Mouse (Mus musculus) neural tube, embryonic 11.5 days (tissue): ENCODE measurements around the gene Lmf1. TPM values are rescaled to one million over a fixed set of nuclear protein-coding genes. Genes with fewer than 3 reads are reported as not detected.

Experiments used
- ATAC-seq: fragments of 200-750 bp; cut with Nextera tagmentation; 2 replicates; pipeline ENCODE4 v1.8.0; 2017; ENCODE audit warnings: moderate number of reproducible peaks, mild to moderate bottlenecking, moderate TSS enrichment, moderate library complexity; ENCODE audit not compliant: insufficient read depth, low FRiP score, low TSS enrichment
- DNase-seq: peaks from one replicate; pipeline ENCODE4 v3.0.0-alpha.2; 2015; ENCODE audit warnings: low spot score
- H3K27ac ChIP-seq: fragments of 300-500 bp; sonication (generic); 2 replicates; pipeline ENCODE4 v1.5.1; 2014; ENCODE audit warnings: low read depth, mild to moderate bottlenecking, low read length
- H3K27me3 ChIP-seq: fragments of 300-500 bp; sonication (generic); 2 replicates; pipeline ENCODE4 v1.6.1; 2014; ENCODE audit warnings: mild to moderate bottlenecking, low read length, mixed read lengths; ENCODE audit not compliant: control insufficient read depth, insufficient read depth
- H3K36me3 ChIP-seq: fragments of 300-500 bp; sonication (generic); 2 replicates; pipeline ENCODE4 v1.6.1; 2014; ENCODE audit warnings: mild to moderate bottlenecking, low read length, moderate library complexity, mixed read lengths; ENCODE audit not compliant: control insufficient read depth, insufficient read depth
- H3K4me1 ChIP-seq: fragments of 300-500 bp; sonication (generic); 2 replicates; pipeline ENCODE4 v1.6.1; 2014; ENCODE audit warnings: low read length, mixed read lengths; ENCODE audit not compliant: control insufficient read depth, insufficient read depth
- H3K4me2 ChIP-seq: fragments of 300-500 bp; sonication (generic); 2 replicates; pipeline ENCODE4 v1.6.1; 2014; ENCODE audit warnings: low read depth, mild to moderate bottlenecking, moderate library complexity
- H3K4me3 ChIP-seq: fragments of 300-500 bp; sonication (generic); 2 replicates; pipeline ENCODE4 v1.5.1; 2014; ENCODE audit warnings: low read depth, low read length
- H3K9ac ChIP-seq: fragments of 300-500 bp; sonication (generic); 2 replicates; pipeline ENCODE4 v1.6.1; 2014; ENCODE audit warnings: mild to moderate bottlenecking, low read length
- H3K9me3 ChIP-seq: fragments of 300-500 bp; sonication (generic); 2 replicates; pipeline ENCODE4 v1.6.1; 2016; ENCODE audit warnings: low read length; ENCODE audit not compliant: control insufficient read depth
- WGBS: fragments of 180-500 bp; shearing (Covaris S2); extraction: QIAGEN DNeasy Blood & Tissue Kit; methylation state at CpG from one replicate; pipeline ENCODE4 v1.1.7; 2014; 5-methylcytosine and 5-hydroxymethylcytosine counted together
- polyA plus RNA-seq: library from polyadenylated mRNA; unstranded; fragments of >200 nt; fragmentation: Nextera tagmentation; extraction: Ambion mirVana; gene quantifications from 2 replicates; pipeline ENCODE4 v1.2.1, GENCODE M21; 2014

The Lmf1 gene
- polyA plus RNA-seq, 1 experiment from 2014 or later, result 23.9 TPM

- peaks cover 2% of the 10 kb centered on the region; the same call in 1 of the 2 replicates for H3K4me1 ChIP-seq
- H3K4me3 ChIP-seq, result no peak overlapping the region
- peaks cover 4% of the 10 kb centered on the region; the same call in 1 of the 2 replicates for H3K36me3 ChIP-seq
- no peak overlapping the region for H3K4me2 ChIP-seq
- H3K9ac ChIP-seq, result no peak overlapping the region
- 93% methylated on average over 9 of the region's 9 CpGs for WGBS
- no peak overlapping the region for H3K27ac ChIP-seq
- ATAC-seq, result no peak
- H3K9me3 ChIP-seq, result no peaks in the 10 kb centered on the region
- no peaks in the 10 kb centered on the region for H3K27me3 ChIP-seq
- DNase-seq, result no peak
These were observed 5.8 kb downstream of the Lmf1 start for GRCm38 (mm10) chr17:25584646-25585045.

GRCm38 (mm10) chr17:25590068-25590467, 11.2 kb downstream of the Lmf1 start:
- WGBS, result 92% methylated on average over 6 of the region's 6 CpGs
- H3K27me3 ChIP-seq, result no peaks in the 10 kb centered on the region
- peaks cover 6% of the 10 kb centered on the region; the same call in 1 of the 2 replicates for H3K36me3 ChIP-seq
- no peak overlapping the region for H3K4me2 ChIP-seq
- H3K9me3 ChIP-seq, result no peaks in the 10 kb centered on the region
- ATAC-seq (no peak), DNase-seq (no peak)
- peaks cover 6% of the 10 kb centered on the region; the same call in 1 of the 2 replicates for H3K4me1 ChIP-seq
- no peak overlapping the region for H3K9ac ChIP-seq
- no peak overlapping the region for H3K4me3 ChIP-seq
- H3K27ac ChIP-seq, result no peak overlapping the region

- H3K9me3 ChIP-seq, result no peaks in the 10 kb centered on the region
- no peak for ATAC-seq
- H3K27ac ChIP-seq, result no peak overlapping the region
- no peak overlapping the region for H3K4me3 ChIP-seq
- peaks cover 3% of the 10 kb centered on the region; the same call in 1 of the 2 replicates for H3K36me3 ChIP-seq
- no peak overlapping the region for H3K4me2 ChIP-seq
- DNase-seq, result no peak
- peaks cover 6% of the 10 kb centered on the region; the same call in 1 of the 2 replicates for H3K4me1 ChIP-seq
- H3K9ac ChIP-seq, result no peak overlapping the region
- WGBS, result 85% methylated on average over 4 of the region's 4 CpGs
- H3K27me3 ChIP-seq, result no peaks in the 10 kb centered on the region
These were observed 12.1 kb downstream of the Lmf1 start for GRCm38 (mm10) chr17:25590985-25591384.

- Histone ChIP-seq H3K4me3 (no peak overlapping the region), H3K4me2 (no peak overlapping the region), H3K36me3 (peaks cover 2% of the 10 kb centered on the region; the same call in 1 of the 2 replicates), H3K9ac (no peak overlapping the region), H3K27ac (no peak overlapping the region), H3K9me3 (no peaks in the 10 kb centered on the region), H3K27me3 (no peaks in the 10 kb centered on the region), H3K4me1 (peaks cover 6% of the 10 kb centered on the region; the same call in 1 of the 2 replicates)
- DNase-seq (no peak), ATAC-seq (no peak)
- WGBS, result 90% methylated on average over 6 of the region's 6 CpGs
These were observed 13.5 kb downstream of the Lmf1 start for GRCm38 (mm10) chr17:25592336-25592735.

- H3K27ac ChIP-seq, result 0 out of 2 replicates have a peak overlapping the region, but pooled peaks have one; percentile 20
- no peaks in the 10 kb centered on the region for H3K9me3 ChIP-seq
- 36% methylated on average over 22 of the region's 22 CpGs for WGBS
- peaks cover 2% of the 10 kb centered on the region; the same call in 1 of the 2 replicates for H3K36me3 ChIP-seq
- H3K4me2 ChIP-seq, result no peak overlapping the region
- DNase-seq (no peak), ATAC-seq (no peak)
- H3K27me3 ChIP-seq, result no peaks in the 10 kb centered on the region
- no peak overlapping the region for H3K4me3 ChIP-seq
- no peak overlapping the region for H3K9ac ChIP-seq
- H3K4me1 ChIP-seq, result peaks cover 6% of the 10 kb centered on the region; the same call in 1 of the 2 replicates
These were observed 14.8 kb downstream of the Lmf1 start for GRCm38 (mm10) chr17:25593411-25594261.

GRCm38 (mm10) chr17:25595495-25595894, 16.6 kb downstream of the Lmf1 start:
- 85% methylated on average over 5 of the region's 5 CpGs for WGBS

GRCm38 (mm10) chr17:25597537-25597936, 18.7 kb downstream of the Lmf1 start:
- Histone ChIP-seq H3K4me2 (no peak overlapping the region), H3K36me3 (no peaks in the 10 kb centered on the region), H3K9me3 (no peaks in the 10 kb centered on the region), H3K27me3 (no peaks in the 10 kb centered on the region), H3K27ac (no peak overlapping the region), H3K9ac (no peak overlapping the region), H3K4me1 (peaks cover 9% of the 10 kb centered on the region; the same call in 1 of the 2 replicates), H3K4me3 (no peak overlapping the region)
- DNase-seq (no peak), ATAC-seq (no peak)
- 55% methylated on average over 3 of the region's 3 CpGs for WGBS

More at GRCm38 (mm10) chr17:25595495-25595894, 16.6 kb downstream of the Lmf1 start:
- Histone ChIP-seq H3K27ac (no peak overlapping the region), H3K4me3 (no peak overlapping the region), H3K36me3 (no peaks in the 10 kb centered on the region), H3K4me2 (no peak overlapping the region), H3K27me3 (no peaks in the 10 kb centered on the region), H3K9ac (no peak overlapping the region), H3K9me3 (no peaks in the 10 kb centered on the region), H3K4me1 (peaks cover 8% of the 10 kb centered on the region; the same call in 1 of the 2 replicates)
- no peak for DNase-seq
- no peak for ATAC-seq

GRCm38 (mm10) chr17:25602366-25602765, 23.5 kb downstream of the Lmf1 start:
- Histone ChIP-seq H3K9ac (no peak overlapping the region), H3K4me2 (no peak overlapping the region), H3K27ac (no peak overlapping the region), H3K9me3 (no peaks in the 10 kb centered on the region), H3K4me1 (peaks cover 10% of the 10 kb centered on the region), H3K4me3 (no peak overlapping the region), H3K36me3 (no peaks in the 10 kb centered on the region), H3K27me3 (no peaks in the 10 kb centered on the region)
- WGBS, result 84% methylated on average over 8 of the region's 8 CpGs
- ATAC-seq (no peak), DNase-seq (no peak)

GRCm38 (mm10) chr17:25604234-25604633, 25.3 kb downstream of the Lmf1 start:
- ATAC-seq, result no peak
- H3K9ac ChIP-seq, result no peak overlapping the region
- H3K27me3 ChIP-seq, result no peaks in the 10 kb centered on the region
- 38% methylated on average over 5 of the region's 5 CpGs for WGBS
- no peaks in the 10 kb centered on the region for H3K9me3 ChIP-seq
- no peak for DNase-seq
- peaks cover 10% of the 10 kb centered on the region for H3K4me1 ChIP-seq
- H3K36me3 ChIP-seq, result no peaks in the 10 kb centered on the region
- no peak overlapping the region for H3K4me2 ChIP-seq
- no peak overlapping the region for H3K27ac ChIP-seq
- no peak overlapping the region for H3K4me3 ChIP-seq
